Mouse (Mus musculus): ENCODE data around the gene Adamts2.
A peak's percentile ranks its signal among the peaks of the same experiment; 100 is the strongest.

DNA sequence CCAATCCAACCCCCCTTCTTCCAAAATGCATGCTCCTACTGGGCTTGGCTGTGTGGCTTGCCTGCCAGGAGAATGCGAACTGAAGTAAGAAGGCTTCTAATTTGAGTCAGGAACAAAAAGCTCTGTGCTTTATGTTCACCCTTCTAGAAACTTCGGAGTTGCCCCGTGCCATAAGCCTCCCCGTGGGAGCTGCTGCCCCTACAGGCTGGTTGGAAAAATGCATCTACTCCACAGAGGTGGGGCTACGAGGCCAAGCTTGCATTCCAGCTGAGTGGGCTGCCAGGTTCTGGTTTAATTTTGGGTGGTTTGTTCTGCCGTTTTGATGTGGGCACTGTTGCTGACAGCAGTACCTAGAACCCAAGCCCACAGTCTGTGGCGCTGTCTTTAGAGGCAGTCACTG is 14.9 kb upstream of the Adamts2 start:
- TF ChIP-seq CTCF (IDR thresholded peaks at IDR 0.05; ENCODE audit: extremely low read depth, insufficient read depth, low read length) (peak; percentile 67), POLR2A (IDR thresholded peaks at IDR 0.05; ENCODE audit: extremely low read depth, insufficient read depth, low read length) (no peak)

Measured in cortical plate, adult 2 months (tissue).